Mouse (Mus musculus) layer of hippocampus, adult 9-11 months (tissue): ENCODE results near the gene Frmd5.
A peak's percentile ranks its signal among the peaks of the same experiment; 100 is the strongest.

Experiments used
- DNase-seq: peaks from one replicate; pipeline ENCODE4 v3.0.0; 2022

Gene Frmd5

DNA sequence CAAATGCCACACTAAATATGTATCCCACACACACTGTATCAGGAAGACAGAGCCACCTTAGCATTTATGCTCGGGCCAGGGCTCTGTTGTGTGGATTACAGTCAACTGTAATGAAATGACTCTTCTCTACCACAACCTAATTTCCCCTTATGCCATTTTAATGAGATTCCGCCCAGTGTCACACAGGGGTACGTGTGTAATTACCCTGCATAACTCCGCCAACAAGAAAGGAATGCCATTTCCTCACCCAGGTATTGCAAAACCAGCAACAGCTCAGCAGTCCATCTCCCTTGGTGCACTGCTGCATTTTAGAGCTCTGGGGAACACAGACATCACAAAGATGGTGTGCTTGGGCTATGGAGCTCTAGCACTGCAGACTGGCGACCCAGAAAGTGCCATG, 194.8 kb downstream of the Frmd5 start:
- DNase-seq: no peak

GRCm38 (mm10) chr2:121610008-121610884, 196.6 kb downstream of the Frmd5 start:
- DNase-seq: no peak

- DNase-seq: no peak
These were observed 197.7 kb downstream of the Frmd5 start for GRCm38 (mm10) chr2:121609141-121609724.

GRCm38 (mm10) chr2:121602397-121602796, 204.5 kb downstream of the Frmd5 start:
- no peak for DNase-seq

- no peak for DNase-seq
These were observed 205.3 kb downstream of the Frmd5 start for GRCm38 (mm10) chr2:121601543-121601942.

DNA sequence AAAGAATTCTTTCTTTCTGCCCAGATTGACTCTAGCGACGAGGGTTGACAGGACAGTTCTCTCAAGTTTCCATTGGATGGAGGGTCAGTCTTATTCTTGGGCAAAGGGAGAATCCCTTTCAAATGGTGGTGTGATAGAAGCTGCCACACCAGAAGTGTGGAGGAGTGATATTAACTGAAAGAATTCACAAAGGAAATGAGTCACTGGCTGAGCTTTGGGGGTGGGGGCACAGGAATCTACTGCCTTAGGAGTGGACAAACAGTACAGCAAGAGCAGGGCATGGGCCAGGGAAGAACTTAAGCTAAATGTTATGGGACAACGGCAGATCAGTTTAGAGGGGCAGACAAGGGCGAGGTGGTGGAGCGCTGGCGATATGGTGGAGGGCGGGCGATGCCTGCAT, 206.2 kb downstream of the Frmd5 start:
- DNase-seq: no peak

DNA sequence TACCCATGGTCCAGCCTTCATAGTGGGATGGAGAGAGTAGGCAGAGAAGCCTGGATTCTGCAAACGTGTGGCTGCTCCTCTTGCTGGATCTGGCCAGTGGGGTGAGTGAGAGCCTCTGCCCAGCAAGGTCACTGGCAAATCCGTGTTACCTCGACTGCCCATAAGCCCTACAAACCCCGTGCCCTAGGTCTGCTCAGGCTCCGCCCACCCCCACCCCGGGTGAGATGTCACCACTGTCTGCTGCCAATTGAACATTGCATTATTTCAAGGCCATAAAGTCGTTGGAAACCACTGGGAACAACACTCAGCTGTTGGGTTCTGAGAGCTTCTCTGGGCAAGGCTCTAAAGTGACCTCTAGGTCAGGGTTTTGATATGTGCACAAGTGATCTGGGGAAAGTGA, 208.6 kb downstream of the Frmd5 start:
- no peak for DNase-seq

GRCm38 (mm10) chr2:121596621-121597020, 210.3 kb downstream of the Frmd5 start:
- DNase-seq: no peak

DNA sequence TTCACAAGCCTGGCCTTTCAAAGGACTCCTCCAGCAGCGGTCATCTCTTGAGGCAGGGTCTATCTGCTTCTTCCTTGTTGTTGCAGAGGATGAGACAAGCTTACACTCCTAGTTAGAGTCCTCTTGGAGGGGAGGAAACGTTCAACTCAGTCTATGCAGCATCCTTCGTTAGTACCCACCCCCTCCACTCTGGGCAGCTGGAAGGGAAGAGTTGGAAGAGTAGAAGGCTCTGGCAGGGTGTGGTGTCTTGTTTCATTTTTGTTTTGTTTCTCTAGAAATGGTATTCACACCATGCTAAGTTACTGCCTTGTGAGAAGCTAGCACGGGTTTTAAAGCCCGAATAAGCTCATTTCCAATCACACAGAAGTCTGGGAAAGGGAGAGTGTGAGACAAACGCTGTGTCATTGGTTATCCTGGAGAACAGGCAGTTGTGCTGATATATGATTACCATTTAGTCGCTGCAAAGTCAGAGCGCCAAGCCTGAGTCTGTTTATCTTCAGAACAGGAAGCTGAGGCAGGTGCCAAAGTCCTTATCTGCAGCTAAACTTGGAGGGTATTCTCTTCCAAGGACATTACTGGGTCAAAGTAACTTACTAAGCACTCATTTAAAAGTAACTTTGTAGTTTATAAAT, 212.1 kb downstream of the Frmd5 start:
- DNase-seq: no peak

- DNase-seq: no peak
These were observed 212.8 kb downstream of the Frmd5 start for GRCm38 (mm10) chr2:121594131-121594530.

- DNase-seq: peak; percentile 31
These were observed 218.6 kb downstream of the Frmd5 start for GRCm38 (mm10) chr2:121588309-121588694.

DNA sequence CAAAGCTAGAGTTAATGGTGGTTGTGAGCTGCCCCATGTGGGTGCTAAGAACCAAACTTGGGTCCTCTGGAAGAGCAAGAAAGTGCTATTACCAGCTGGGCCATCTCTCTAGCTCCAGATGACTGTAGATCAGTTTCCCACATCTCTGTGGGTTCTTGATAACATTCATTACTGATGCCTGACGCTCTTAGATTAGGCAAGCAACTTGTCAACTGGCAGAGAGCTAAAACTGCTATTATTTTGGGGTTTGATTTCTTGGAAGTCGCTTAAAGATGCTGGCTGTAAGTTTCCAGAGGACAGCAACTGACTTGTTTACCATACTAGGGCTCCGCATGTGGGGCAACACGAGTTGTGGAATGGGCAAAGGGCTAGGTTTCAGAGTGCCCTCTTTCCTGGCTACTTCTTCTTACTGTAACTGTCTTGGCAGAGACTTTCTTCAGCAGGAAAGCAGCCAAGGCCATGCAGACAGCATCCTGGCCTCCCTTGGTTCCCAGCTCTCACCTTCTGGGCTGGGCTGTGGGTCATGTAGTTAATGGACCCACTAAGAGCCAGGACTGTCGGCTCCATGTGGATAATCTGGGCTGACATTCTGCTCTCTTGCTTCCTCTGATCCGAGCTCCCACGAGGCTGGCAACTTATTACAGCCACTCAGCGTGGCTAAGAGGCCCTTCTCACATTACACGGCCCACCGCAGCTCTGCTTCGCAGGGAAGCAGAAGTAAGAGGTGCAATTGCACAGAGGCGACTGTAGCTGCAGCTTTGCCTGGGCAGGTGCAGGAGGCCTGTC, 219.2 kb downstream of the Frmd5 start:
- no peak for DNase-seq

- no peak for DNase-seq
These were observed 222.2 kb downstream of the Frmd5 start for GRCm38 (mm10) chr2:121584705-121585104.

GRCm38 (mm10) chr2:121583468-121584116, 223.3 kb downstream of the Frmd5 start:
- DNase-seq: no peak

DNA sequence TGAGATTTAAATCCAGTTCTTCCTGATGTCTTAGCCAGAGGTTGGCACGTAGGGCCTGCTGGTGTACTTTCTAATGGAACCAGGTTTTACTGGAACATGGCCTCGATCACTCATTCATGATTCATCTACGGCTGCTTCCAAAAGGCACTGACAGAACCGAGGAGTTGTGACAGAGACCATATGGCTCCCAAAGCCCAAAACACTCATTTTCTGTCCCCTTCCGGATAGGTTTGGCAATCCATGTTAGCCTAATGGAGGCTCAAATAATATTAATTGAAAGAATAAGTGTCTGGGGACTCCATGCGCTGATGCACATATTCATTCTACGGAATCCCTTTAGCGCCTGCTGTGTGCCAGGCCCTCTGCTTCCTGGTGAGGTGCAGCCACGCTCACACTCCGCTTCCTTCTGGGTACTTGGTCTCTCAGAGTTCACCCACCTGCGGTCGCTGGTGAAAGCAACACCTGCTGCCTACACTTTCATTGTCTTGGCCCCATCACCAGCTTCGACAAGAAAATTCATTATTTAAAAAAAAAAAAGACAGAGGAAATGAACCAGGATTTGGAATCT, 224.0 kb downstream of the Frmd5 start:
- no peak for DNase-seq

- DNase-seq: no peak
These were observed 231.1 kb downstream of the Frmd5 start for GRCm38 (mm10) chr2:121575741-121576201.

GRCm38 (mm10) chr2:121574066-121574630, 232.7 kb downstream of the Frmd5 start:
- no peak for DNase-seq

GRCm38 (mm10) chr2:121571780-121572179, 235.1 kb downstream of the Frmd5 start:
- peak; percentile 85 for DNase-seq

DNA sequence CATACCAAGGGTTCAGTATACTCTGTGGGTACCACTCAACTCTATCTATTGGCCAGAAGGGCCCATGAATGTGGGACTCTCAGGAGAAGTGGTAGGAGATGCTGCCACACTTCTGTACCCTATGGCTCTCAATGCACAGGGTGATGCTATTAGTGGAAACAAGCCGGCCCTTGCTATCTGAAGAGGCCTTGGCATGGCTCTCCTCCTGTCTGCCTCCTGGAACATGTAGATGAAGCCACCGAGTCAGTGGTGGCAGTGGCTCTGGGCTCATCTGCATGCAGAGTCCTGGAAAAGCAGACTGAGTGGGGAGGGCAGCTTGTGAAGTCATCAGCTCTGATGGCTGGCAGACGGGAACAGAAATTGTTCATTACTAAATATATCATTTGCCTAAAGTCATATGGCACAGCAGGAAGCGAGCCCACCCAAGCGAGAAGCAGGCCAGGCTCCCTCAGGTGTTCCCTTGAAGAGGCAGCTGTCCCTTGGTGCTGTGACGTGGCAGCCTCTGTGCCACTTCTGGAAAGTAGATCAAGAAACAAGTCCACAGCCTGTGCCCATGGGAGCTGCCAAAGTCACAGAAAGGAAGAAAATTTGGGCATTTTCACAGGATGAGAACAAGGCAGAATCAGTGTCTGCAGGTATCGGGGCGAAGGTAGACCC, 235.8 kb downstream of the Frmd5 start:
- peak; percentile 48 for DNase-seq

GRCm38 (mm10) chr2:121570049-121570448, 236.8 kb downstream of the Frmd5 start:
- DNase-seq: no peak

DNA sequence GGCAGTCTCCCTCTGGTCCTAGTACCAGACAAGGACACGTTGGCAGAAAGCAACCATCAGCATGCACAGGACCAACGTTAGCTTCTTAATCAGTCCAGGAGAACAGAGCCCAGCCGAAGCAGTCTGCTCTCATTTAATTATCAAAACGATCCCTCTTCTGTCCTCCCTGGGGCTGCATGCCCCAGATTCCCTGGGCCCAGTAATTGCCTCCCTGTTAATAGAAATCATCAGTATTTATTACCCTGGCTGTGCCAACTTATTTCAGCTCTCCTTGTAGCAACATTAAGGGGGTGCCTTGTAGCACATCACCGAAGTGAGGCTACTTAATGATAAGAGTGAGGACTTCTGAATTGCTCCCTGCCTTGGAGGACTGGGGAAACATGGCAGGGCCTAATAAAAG, 241.0 kb downstream of the Frmd5 start:
- no peak for DNase-seq
